Mouse (Mus musculus) yolk sac, embryonic 10.5 days (tissue): ENCODE measurements at regions not wholly inside any gene's neighbourhood (a gene's known extent, or its start where the extent isn't known, plus 50 kb on each side); places are given as distances from the start of the nearest gene placed in this dataset.
A peak's percentile ranks its signal among the peaks of the same experiment; 100 is the strongest.

ENCODE experiments used
- DNase-seq: peaks from one replicate; pipeline ENCODE4 v3.0.0-alpha.2; 2017; ENCODE audit warnings: low spot score

- DNase-seq = no peak
Observed at GRCm38 (mm10) chr1:193784966-193785365, 414.9 kb upstream of the Camk1g start.

DNA sequence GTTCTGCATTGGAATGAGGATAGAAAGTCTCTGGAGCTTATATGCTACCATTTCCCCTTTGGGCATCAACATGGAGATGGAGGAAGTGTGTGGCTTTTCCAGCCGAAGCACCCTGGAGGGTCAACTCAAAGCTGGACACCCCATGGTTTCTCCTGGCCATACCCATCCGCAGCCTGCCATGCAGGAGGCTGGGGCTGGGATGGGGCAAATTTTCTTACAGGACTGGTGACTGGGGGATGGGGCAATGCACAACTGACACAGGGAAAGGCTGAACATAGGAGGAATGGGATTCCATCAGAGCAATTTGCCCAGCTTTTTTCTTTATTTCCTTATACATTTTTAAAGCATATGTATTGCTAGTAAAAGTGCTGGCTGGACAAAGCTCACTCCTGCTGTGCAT, 414.4 kb upstream of the Camk1g start:
- no peak for DNase-seq

DNA sequence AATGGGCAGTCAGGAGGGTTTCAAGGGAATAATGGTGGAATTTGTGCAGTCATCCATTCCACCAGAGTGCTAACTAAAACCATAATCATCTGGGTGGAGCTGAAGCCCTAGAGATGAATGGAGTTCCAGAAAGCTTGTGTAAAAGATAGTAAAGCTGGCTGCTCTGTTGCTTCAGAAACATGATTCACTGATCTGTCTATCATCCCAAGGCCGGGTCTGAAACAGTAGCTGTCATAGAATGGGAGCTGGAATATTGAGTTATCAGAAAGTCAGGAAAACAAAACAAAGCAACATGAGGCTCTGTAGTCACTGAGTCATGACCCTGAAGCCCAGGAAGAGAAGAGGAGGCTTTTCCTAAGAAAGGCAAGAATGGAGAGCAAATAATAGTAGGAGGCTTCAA, 408.1 kb upstream of the Camk1g start:
- DNase-seq = no peak

DNA sequence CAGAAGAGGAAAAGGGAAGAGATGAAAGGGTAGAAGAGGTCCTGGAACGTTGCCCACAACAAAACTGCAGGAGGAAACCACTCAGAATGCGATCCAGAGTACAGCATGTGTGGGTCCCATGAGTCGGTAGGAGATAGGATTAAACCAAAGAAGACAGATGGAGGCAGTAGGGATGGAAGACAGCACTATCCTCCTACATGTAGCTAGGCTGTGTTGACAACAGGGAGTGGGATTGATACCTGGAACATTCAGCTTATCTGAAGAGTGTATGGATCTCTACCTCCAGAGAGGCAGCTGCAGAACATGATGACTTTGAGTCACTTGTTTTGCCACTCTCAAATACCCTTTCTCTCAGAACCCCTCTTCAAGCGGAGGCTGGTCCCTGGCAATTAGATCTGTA, 399.4 kb upstream of the Camk1g start:
- no peak for DNase-seq

- no peak for DNase-seq
Observed at GRCm38 (mm10) chr1:193764103-193764502, 394.0 kb upstream of the Camk1g start.

- DNase-seq = no peak
Observed at GRCm38 (mm10) chr1:193751819-193752251, 381.7 kb upstream of the Camk1g start.

GRCm38 (mm10) chr1:193750929-193751328, 380.8 kb upstream of the Camk1g start:
- no peak for DNase-seq

- no peak for DNase-seq
Observed at GRCm38 (mm10) chr1:193747426-193747960, 377.4 kb upstream of the Camk1g start.

- no peak for DNase-seq
Observed at GRCm38 (mm10) chr1:193742688-193743087, 372.6 kb upstream of the Camk1g start.

DNA sequence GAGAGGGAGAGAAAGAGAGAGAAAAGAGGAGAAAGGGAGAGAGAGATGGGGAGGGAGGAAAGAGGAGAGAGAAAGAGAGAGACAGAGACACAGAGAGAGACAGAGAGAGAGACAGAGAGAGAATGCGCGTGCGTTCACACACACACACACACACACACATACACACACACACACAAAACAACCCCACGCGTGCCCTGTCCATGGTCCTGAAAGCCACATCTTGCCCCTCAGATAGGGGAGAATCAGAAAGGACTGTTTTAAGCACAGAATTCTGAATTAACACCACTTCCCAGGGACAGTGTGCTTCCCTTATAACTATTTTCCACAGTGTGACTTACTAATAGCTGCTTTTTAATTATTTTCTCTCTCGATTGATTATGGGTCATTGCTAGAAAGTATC, 368.7 kb upstream of the Camk1g start:
- no peak for DNase-seq

GRCm38 (mm10) chr1:193735949-193736518, 365.9 kb upstream of the Camk1g start:
- DNase-seq = no peak

GRCm38 (mm10) chr1:193734014-193734763, 364.1 kb upstream of the Camk1g start:
- DNase-seq = no peak

DNA sequence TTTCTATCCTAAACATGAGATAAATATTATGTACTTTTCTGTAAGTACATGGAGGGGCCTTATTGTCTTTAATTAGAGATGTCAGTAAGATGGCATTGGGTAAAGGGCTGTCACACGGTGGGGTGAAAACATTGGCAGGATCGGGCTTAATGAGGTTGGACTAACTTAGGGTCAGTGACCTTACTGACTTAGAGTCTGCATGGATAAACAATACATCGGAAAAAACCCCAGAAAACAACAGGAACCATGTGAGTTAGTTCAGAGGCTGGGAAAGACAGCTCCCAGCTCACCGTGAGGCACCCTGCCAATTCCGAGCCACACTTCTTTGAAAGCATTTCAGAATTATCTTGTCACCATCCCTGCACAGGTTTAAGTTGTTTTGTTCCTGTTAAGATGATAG, 363.3 kb upstream of the Camk1g start:
- no peak for DNase-seq

DNA sequence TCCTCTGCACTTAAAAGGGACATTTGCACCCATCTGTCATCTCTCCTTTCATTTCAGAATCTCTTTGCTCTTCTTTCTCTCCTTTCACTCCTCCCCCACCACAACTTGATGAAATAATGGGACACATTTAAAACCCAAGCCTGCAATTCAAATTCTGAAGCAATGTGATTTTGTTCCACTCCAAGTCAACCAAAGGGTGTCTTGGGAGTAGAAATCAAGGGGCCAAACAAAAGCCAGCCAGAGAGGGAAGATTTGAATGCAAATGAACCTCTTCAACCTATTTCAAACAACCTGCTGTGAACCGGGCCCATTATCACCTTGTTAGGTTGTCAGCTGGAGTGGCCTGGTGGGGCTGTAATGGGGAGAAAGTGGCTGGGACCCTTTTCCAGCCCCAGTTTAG, 362.0 kb upstream of the Camk1g start:
- no peak for DNase-seq

GRCm38 (mm10) chr1:193721850-193722249, 351.8 kb upstream of the Camk1g start:
- no peak for DNase-seq

- DNase-seq = no peak
Observed at GRCm38 (mm10) chr1:193720420-193720851, 350.3 kb upstream of the Camk1g start.

- no peak for DNase-seq
Observed at GRCm38 (mm10) chr1:193715328-193715727, 345.2 kb upstream of the Camk1g start.

GRCm38 (mm10) chr1:193714631-193715030, 344.5 kb upstream of the Camk1g start:
- no peak for DNase-seq

GRCm38 (mm10) chr1:193705205-193705604, 335.1 kb upstream of the Camk1g start:
- DNase-seq = no peak

GRCm38 (mm10) chr1:193702707-193703419, 332.8 kb upstream of the Camk1g start:
- DNase-seq = no peak

- DNase-seq = no peak
Observed at GRCm38 (mm10) chr1:193700217-193700616, 330.1 kb upstream of the Camk1g start.

GRCm38 (mm10) chr1:193698603-193699266, 328.6 kb upstream of the Camk1g start:
- peak; percentile 52 for DNase-seq
